Mouse (Mus musculus): ENCODE results near the gene Gm42372. TPM values are rescaled to one million over a fixed set of nuclear protein-coding genes. Genes with fewer than 3 reads are reported as not detected.

Gm42372 gene
- polyA plus RNA-seq, 1 experiment, result 2.3 TPM

DNA sequence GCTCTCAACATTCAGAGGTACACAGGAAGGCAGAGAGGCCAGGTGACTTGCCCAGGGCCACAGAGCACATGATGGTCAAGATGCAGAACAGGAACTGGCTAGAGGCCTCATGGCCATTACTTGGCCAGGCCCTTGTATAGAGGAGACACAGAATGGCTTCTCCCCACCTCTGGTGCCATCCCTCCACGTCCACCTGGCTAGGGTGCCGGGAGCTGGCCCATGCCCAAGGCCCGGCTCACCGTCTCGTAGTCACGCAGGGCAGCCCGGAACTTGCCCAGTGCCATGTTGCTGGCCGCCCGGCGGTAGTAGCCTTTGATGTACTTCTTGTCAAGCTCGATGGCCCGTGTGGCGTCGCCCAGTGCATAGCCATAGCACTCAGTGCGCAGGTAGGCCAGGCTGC is 39.3 kb downstream of the Gm42372 start:
- no peak overlapping the region for H3K4me3 ChIP-seq (ENCODE audit: control insufficient read depth, insufficient read depth, low read length)
- peaks cover 27% of the 10 kb centered on the region for H3K36me3 ChIP-seq (ENCODE audit: control insufficient read depth, insufficient read depth, low read length)
- peaks cover 46% of the 10 kb centered on the region for H3K4me1 ChIP-seq (replicated peaks; ENCODE audit: control insufficient read depth, insufficient read depth, low read length)
- WGBS, result 99% methylated on average over 15 of the region's 15 CpGs
- no peak overlapping the region for H3K27ac ChIP-seq (ENCODE audit: control insufficient read depth, insufficient read depth, low read length)
- H3K27me3 ChIP-seq (ENCODE audit: control insufficient read depth, insufficient read depth, low read length), result no peaks in the 10 kb centered on the region
- no peak for DNase-seq
- TF ChIP-seq POLR2A (IDR thresholded peaks at IDR 0.05; ENCODE audit: control insufficient read depth, extremely low read depth, insufficient read depth, low read length, poor library complexity) (no peak), CTCF (IDR thresholded peaks at IDR 0.05; ENCODE audit: borderline replicate concordance, control insufficient read depth, extremely low read depth, insufficient read depth, low read length, poor library complexity) (no peak)

- peak overlapping the region; percentile 25; the same call in 1 of the 2 replicates for H3K27ac ChIP-seq (ENCODE audit: control insufficient read depth, insufficient read depth, low read length)
- H3K4me1 ChIP-seq (replicated peaks; ENCODE audit: control insufficient read depth, insufficient read depth, low read length), result peaks cover 40% of the 10 kb centered on the region
- no peak for DNase-seq
- TF ChIP-seq POLR2A (IDR thresholded peaks at IDR 0.05; ENCODE audit: control insufficient read depth, extremely low read depth, insufficient read depth, low read length, poor library complexity) (no peak), CTCF (IDR thresholded peaks at IDR 0.05; ENCODE audit: borderline replicate concordance, control insufficient read depth, extremely low read depth, insufficient read depth, low read length, poor library complexity) (no peak)
- no peak overlapping the region for H3K4me3 ChIP-seq (ENCODE audit: control insufficient read depth, insufficient read depth, low read length)
- 56% methylated on average over 4 of the region's 4 CpGs for WGBS
- H3K36me3 ChIP-seq (ENCODE audit: control insufficient read depth, insufficient read depth, low read length), result peaks cover 24% of the 10 kb centered on the region
- no peaks in the 10 kb centered on the region for H3K27me3 ChIP-seq (ENCODE audit: control insufficient read depth, insufficient read depth, low read length)
Measured at GRCm38 (mm10) chr7:17023701-17024100, 40.8 kb downstream of the Gm42372 start.

DNA sequence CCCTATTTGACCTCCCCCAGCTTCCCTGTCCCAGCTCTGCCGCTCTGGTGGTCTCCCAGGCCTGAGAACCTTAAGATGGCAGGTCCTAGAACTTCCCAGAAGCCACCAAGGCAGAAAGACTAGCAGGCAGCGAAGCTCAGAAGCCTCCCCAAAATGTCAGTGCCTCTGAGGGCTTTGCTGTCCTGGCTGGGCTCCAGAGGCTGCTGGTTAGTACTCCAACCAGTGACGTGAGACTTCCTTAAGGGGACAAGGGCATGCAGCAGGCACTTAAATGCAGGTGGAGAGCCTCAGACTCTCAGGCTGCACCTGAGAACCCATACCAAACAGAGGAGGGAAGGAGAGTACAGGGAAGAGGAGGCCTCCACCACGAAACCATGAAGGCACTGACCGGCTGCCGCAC is 41.3 kb downstream of the Gm42372 start:
- peak overlapping the region; percentile 25; the same call in 1 of the 2 replicates for H3K27ac ChIP-seq (ENCODE audit: control insufficient read depth, insufficient read depth, low read length)
- no peaks in the 10 kb centered on the region for H3K27me3 ChIP-seq (ENCODE audit: control insufficient read depth, insufficient read depth, low read length)
- WGBS, result 37% methylated on average over 6 of the region's 6 CpGs
- H3K4me1 ChIP-seq (replicated peaks; ENCODE audit: control insufficient read depth, insufficient read depth, low read length), result peaks cover 40% of the 10 kb centered on the region
- H3K4me3 ChIP-seq (ENCODE audit: control insufficient read depth, insufficient read depth, low read length), result no peak overlapping the region
- TF ChIP-seq CTCF (IDR thresholded peaks at IDR 0.05; ENCODE audit: borderline replicate concordance, control insufficient read depth, extremely low read depth, insufficient read depth, low read length, poor library complexity), result no peak
- TF ChIP-seq POLR2A (IDR thresholded peaks at IDR 0.05; ENCODE audit: control insufficient read depth, extremely low read depth, insufficient read depth, low read length, poor library complexity), result no peak
- H3K36me3 ChIP-seq (ENCODE audit: control insufficient read depth, insufficient read depth, low read length), result peaks cover 24% of the 10 kb centered on the region
- DNase-seq, result no peak

DNA sequence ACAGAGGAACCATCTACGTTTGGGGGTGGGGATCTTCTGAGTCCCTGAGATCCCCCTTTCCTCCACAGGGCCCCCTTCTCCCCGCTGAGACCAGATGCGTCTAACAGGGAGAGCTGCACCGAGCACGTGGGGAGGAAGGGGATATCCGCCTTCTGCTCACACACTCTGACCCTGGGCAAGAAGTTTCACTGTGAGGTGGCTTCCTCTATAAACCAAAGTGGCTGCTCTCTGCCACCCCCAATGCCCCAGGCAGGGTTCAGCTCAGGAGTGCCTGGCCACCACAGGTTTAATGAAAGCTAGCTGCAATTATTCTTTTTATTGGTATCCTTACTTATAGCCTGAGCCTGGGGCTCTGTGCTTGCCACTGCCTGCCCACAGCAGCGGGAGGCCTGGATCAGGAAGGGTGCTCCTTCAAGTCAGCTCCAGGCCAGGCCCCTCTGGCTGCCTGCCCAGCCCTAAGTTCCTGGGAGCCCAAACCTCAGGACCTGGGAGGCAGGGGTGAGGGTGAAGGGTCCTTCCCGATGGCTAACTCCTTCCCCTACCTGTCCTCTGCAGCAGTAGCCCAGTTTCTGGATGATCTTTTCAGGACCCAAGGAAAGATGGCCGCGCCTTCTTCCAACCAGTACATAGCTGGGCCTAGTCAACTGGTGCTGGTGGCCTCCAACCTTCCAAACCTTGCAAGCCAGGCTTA is 42.1 kb downstream of the Gm42372 start:
- peak overlapping the region; percentile 26; the same call in 1 of the 2 replicates for H3K27ac ChIP-seq (ENCODE audit: control insufficient read depth, insufficient read depth, low read length)
- H3K4me3 ChIP-seq (ENCODE audit: control insufficient read depth, insufficient read depth, low read length), result no peak overlapping the region
- TF ChIP-seq CTCF (IDR thresholded peaks at IDR 0.05; ENCODE audit: borderline replicate concordance, control insufficient read depth, extremely low read depth, insufficient read depth, low read length, poor library complexity) (0 out of 2 replicates have a peak, but pooled peaks have one; percentile 8), POLR2A (IDR thresholded peaks at IDR 0.05; ENCODE audit: control insufficient read depth, extremely low read depth, insufficient read depth, low read length, poor library complexity) (no peak)
- peak; percentile 64 for DNase-seq
- H3K4me1 ChIP-seq (replicated peaks; ENCODE audit: control insufficient read depth, insufficient read depth, low read length), result peaks cover 40% of the 10 kb centered on the region
- no peaks in the 10 kb centered on the region for H3K27me3 ChIP-seq (ENCODE audit: control insufficient read depth, insufficient read depth, low read length)
- peaks cover 23% of the 10 kb centered on the region for H3K36me3 ChIP-seq (ENCODE audit: control insufficient read depth, insufficient read depth, low read length)
- WGBS, result 21% methylated on average over 10 of the region's 10 CpGs

GRCm38 (mm10) chr7:17025505-17025894 is 42.6 kb downstream of the Gm42372 start:
- no peaks in the 10 kb centered on the region for H3K27me3 ChIP-seq (ENCODE audit: control insufficient read depth, insufficient read depth, low read length)
- TF ChIP-seq CTCF (IDR thresholded peaks at IDR 0.05; ENCODE audit: borderline replicate concordance, control insufficient read depth, extremely low read depth, insufficient read depth, low read length, poor library complexity) (no peak), POLR2A (IDR thresholded peaks at IDR 0.05; ENCODE audit: control insufficient read depth, extremely low read depth, insufficient read depth, low read length, poor library complexity) (no peak)
- peaks cover 43% of the 10 kb centered on the region for H3K4me1 ChIP-seq (replicated peaks; ENCODE audit: control insufficient read depth, insufficient read depth, low read length)
- 31% methylated on average over 4 of the region's 4 CpGs for WGBS
- DNase-seq, result no peak
- peak overlapping the region; percentile 26; the same call in 1 of the 2 replicates for H3K27ac ChIP-seq (ENCODE audit: control insufficient read depth, insufficient read depth, low read length)
- no peak overlapping the region for H3K4me3 ChIP-seq (ENCODE audit: control insufficient read depth, insufficient read depth, low read length)
- H3K36me3 ChIP-seq (ENCODE audit: control insufficient read depth, insufficient read depth, low read length), result peaks cover 18% of the 10 kb centered on the region

GRCm38 (mm10) chr7:17025896-17026622 is 43.2 kb downstream of the Gm42372 start:
- DNase-seq, result no peak
- H3K4me3 ChIP-seq (ENCODE audit: control insufficient read depth, insufficient read depth, low read length), result peak overlapping the region; percentile 6; the same call in 1 of the 2 replicates
- no peak for TF ChIP-seq CTCF (IDR thresholded peaks at IDR 0.05; ENCODE audit: borderline replicate concordance, control insufficient read depth, extremely low read depth, insufficient read depth, low read length, poor library complexity)
- TF ChIP-seq POLR2A (IDR thresholded peaks at IDR 0.05; ENCODE audit: control insufficient read depth, extremely low read depth, insufficient read depth, low read length, poor library complexity), result no peak
- H3K4me1 ChIP-seq (replicated peaks; ENCODE audit: control insufficient read depth, insufficient read depth, low read length), result peaks cover 43% of the 10 kb centered on the region
- WGBS, result 43% methylated on average over 9 of the region's 9 CpGs
- peak overlapping the region; percentile 7; the same call in 1 of the 2 replicates for H3K27ac ChIP-seq (ENCODE audit: control insufficient read depth, insufficient read depth, low read length)
- H3K27me3 ChIP-seq (ENCODE audit: control insufficient read depth, insufficient read depth, low read length), result no peaks in the 10 kb centered on the region
- H3K36me3 ChIP-seq (ENCODE audit: control insufficient read depth, insufficient read depth, low read length), result peaks cover 13% of the 10 kb centered on the region

All from thymus, adult 2 months (tissue).